Mouse (Mus musculus): ENCODE data around the gene Arhgap42. TPM values are rescaled to one million over a fixed set of nuclear protein-coding genes. Genes with fewer than 3 reads are reported as not detected.

The Arhgap42 gene
- polyA plus RNA-seq, 1 experiment from 2014 or later, result 35.8 TPM

DNA sequence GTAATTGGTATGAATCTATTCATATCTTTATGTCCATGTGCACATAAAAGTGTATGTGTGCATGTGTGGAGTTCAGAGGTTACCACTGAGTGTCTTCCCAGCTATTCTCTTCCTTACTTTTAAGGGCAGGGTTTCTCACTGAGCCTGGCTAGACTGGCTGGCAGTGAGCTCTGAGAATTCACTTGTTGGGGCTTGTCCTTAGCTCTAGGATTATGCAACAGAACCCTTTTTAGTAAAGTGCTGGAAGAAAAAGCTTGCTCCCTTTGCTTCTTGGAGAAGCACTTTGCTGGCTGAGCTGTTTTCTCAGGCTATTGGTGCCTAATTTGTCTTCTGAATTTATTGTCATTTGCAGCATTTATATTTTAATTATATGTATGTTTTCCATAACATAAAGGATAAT, 285.6 kb downstream of the Arhgap42 start:
- no peak for DNase-seq (ENCODE audit: low spot score)
- Histone ChIP-seq H3K4me3 (no peak overlapping the region), H3K4me1 (no peaks in the 10 kb centered on the region), H3K36me3 (replicated peaks) (no peaks in the 10 kb centered on the region), H3K27ac (replicated peaks) (no peak overlapping the region), H3K9me3 (no peaks in the 10 kb centered on the region), H3K27me3 (replicated peaks; ENCODE audit: low read depth, poor library complexity, severe bottlenecking) (no peaks in the 10 kb centered on the region)

Data from embryonic facial prominence, embryonic 10.5 days (tissue).